Mouse (Mus musculus): ENCODE results near the gene Pou2f2. TPM values are rescaled to one million over a fixed set of nuclear protein-coding genes. Genes with fewer than 3 reads are reported as not detected.
A peak's percentile ranks its signal among the peaks of the same experiment; 100 is the strongest.

Pou2f2 gene
- 10 to 100 TPM in 3 of 4 experiments, 1 to 10 TPM in 1; 8.9 to 14.3 (median 11.7) TPM for total RNA-seq (2022)

DNA sequence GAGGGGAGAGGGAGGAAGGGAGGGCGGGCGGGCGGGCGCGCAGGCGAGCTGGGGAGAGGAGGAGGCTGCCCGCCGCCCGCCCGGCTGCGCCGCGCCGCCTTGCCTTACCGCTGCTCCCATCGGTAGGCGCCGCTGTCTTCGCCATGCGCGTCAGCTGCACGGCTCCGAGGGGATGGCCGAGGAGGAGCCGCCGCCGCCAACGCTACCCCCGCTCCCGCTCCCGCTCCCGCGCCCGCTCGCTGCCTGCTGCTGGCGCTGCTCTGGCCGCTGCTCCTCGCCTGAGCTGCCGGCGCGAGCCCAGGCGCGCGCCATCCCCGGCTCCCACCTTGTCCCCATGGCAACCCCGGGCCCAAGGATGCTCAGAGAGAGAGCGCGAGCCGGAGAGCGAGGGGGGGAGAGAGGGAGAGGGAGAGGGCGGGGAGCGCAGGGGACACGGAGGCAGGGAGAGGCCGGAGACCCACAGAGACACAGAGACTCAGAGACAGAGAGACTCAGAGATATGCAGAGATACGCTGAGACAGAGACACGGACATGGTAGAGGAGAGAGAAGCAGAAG is at the start of gene Pou2f2:
Gene Pou2f2 (minus strand): TSS at position 121 of the 556 bp plus-strand sequence.
- DNase-seq (ENCODE audit: low spot score in 2 of 2) = peak; percentile 70 to 81

DNA sequence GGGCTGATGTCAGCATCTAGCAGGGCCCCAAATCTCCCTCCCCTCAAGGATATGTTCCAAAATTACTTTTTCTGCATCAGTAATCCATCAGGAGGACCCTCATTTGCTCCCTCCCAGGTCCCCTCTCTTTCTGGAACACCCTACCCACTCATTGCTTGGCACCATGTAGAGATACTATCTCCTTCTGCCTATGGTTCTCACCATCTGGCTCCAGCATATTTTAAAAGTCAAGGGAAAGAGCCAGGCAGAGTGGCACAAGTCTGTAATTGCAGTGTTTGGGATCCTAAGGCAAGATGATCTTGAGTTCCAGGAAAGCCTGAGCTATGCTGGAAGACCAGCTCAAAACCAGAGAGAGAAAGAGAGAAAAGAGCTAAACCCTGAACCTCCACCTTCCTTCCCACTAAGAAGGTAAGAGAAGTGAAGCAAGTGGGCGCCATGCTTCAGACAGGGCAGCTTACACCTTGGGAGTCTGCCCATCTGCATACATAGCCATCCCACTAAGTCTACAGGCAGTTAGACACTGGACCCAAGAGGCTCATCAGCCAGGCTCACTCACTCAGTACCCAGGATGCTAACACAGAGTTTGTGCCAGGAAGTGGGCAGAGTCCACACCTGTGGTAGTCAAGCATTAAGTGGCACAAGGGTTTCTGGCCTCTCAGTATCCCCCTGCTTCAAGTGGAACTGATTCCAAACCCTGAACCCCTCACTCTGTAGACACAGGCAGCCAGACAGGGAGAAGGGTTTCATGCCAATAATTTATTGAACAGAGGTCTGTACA is 48.2 kb upstream of the Pou2f2 start:
- DNase-seq (ENCODE audit: low spot score in 2 of 2) = no peak

DNA sequence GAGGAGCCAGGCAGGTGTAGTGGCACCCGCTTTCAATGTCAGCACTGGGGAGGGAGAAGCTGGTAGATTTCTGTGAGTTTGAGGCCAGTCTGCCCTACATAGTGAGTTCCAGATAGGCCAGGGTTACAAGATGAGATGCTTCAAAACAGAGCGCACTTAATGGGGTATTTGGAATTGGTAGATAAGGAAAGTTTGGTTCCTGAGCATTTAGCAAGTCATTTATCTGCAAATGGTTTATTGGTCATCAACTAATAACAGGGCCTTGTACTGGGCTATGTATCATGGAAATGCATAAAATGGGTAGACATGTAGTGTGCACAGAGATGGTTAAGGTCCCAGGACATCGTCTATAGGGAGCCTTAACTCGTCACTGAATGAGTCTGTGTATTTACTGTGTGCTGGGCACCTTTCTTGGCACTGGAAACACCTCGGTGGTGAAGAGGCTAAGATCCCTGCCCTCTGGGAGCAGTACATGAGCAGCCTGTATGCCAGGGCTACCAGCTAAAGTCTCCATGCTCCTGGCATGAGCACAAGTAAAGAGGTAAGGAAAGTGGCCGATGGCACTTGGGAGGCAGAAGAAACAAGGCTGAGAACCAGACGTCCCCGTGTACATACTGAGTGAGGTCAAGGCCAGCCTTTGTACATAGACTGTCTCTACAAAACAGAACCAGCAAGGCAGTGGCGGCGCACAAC is 42.9 kb upstream of the Pou2f2 start:
- DNase-seq (ENCODE audit: low spot score in 2 of 2) = no peak

DNA sequence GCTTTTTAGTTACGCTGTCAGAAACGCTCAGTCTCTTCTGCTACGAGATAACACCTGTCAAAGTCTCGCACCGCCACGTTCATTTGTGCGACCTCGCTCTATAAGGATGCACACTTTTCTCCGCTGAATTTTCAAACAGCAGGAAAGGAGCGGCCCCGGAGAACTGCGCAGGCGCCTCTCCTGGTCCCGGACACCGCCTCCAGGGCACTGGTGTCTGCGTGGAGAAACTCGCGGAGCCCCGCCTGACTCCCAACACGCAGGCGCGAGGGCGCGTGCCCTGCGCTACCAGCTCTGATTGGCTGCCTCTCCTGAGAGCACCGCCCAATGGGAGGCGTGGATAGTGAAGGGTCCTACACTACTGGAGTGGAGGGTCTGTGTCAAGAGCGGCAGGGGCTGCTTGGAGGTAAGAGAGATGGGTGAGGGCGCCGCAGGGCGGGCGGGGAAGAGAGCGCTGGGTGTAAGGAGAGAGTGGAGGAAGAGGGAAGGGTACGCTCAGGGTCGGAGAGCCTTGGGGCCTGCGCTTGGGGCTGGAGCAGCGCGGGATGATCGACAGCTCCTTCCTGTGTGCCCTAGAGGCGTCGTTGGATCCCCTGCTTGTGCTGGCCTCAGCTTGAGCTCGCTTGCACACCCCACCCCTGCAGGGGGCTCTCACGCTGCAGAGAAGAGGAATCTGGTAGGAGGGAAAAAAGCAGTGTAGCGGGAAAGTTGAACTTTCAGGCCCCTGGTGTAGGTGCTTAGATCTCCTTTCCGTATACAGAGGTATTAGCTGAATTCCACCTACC is 41.8 kb upstream of the Pou2f2 start, which contains the start of gene Zfp526:
Gene Zfp526 (plus strand): TSS at position 324 of the 782 bp plus-strand sequence.
- DNase-seq (ENCODE audit: low spot score in 2 of 2) = peak; percentile 97

DNA sequence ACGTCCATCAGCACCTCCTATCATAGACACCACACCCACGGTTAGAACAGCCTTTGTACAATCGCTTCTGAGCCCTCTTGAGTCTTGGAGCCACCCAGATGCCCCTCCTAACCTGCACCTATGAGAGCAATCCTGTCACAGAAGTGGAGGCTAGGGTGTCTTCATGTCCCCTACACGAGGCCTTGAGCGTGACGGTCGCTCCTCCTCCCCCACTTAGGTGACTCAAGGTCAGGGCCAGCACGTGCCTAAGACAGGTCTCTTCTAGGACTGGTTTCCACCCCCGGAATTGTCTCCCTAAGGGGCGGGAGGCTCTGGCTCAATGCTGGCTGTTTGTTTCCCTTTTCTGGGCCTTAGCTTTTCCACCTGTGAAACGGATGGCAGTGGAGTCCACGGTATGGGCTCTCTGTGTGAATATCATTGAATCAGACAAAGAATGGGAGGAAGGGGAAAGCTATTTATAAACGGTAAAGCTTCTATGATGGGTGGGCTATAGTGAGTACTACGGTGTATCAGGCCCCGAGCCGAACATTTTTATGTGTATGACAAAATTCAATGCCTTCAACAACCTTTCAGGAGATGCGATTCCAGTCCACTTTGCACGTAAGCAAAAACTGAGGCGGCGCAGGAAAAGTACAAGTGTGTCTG is 41.1 kb upstream of the Pou2f2 start, which contains the start of gene Dedd2:
Gene Dedd2 (minus strand): TSS at position 159 of the 645 bp plus-strand sequence.
- DNase-seq (ENCODE audit: low spot score in 2 of 2) = no peak

DNA sequence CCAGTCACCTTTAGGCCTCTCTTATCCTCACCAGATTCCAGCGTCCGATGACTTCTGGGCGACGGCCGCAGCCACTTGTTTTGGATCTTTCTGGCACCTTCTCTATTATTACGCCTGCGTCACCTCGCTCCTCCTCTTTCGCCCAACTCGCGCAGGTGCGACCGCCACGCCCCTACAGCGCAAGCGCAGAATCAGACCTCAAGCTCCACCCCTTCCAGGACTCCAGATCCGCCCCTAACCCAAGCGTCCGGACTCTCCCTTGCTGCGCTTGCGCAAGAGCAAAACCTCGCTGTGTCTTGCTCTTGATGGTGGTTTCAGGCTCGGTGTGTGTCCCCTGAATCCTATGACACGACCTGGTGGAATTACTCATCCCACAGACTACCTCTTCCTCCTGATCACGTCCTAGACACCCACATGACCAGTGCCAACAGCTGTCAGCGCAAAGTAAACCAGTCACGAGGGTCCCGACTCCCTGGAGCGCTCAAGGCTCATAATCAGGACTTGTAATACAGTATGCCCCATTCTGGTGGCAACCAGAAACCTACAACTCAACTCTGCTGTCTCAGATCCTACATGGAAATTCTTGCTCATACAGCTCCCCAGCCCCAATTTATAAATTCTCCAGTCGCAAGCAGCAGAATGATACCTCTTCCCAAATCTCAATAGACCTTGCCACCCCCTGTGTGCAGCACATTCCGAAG is 40.4 kb upstream of the Pou2f2 start:
- peak; percentile 94 for DNase-seq (ENCODE audit: low spot score in 2 of 2)

DNA sequence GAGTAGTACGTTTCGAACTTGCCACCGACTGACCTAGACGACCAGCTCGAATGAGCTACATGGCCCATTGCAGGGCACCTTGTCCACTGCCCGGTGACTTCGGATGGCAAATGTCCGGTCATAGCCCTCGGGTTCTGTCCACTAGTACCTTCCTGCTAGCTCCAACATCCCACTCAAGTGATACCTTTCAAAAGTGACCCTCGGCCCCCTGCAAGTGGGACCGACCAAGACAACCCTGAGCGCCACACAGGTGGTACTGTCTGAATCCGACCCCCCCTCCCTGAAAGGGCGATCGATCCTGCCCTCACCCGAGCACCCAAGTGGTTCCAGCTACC is 39.9 kb upstream of the Pou2f2 start:
- DNase-seq (ENCODE audit: low spot score in 2 of 2) = peak in 1 of 2 experiments; percentile 49

DNA sequence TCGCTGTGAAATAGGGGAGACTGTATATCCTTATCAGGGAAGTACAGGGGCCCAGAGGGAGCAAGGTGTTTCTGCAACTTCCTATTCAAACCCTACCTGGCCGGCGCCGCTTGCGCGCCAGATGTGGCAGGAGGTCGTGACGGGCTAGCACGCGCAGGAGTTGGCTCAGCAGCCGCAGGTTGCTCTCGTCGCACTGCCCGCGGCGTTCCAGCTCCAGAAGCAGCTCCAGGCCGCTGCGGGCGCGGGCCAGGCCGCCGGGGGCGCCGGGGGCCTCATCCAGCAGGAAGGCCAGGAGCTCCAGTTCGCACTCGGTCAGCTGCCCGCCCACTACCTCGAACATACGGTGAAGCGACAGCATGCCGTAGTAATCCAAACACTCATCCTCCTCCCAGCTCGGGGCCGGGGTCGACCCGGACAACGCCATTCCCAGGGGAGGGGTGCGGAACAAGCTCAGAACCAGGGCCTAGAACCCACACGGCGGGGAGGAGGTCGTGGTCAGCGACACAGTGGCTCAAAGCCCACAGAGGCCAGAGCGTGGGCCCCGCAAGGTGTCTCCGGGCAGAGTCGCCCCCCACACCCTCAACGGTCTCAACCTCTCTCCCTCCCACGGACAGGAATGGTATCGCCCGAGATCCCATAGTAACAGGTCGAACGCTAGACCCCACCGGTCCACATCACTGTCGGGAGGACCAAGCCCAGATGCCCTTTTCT is 39.3 kb upstream of the Pou2f2 start:
- no peak for DNase-seq (ENCODE audit: low spot score in 2 of 2)

DNA sequence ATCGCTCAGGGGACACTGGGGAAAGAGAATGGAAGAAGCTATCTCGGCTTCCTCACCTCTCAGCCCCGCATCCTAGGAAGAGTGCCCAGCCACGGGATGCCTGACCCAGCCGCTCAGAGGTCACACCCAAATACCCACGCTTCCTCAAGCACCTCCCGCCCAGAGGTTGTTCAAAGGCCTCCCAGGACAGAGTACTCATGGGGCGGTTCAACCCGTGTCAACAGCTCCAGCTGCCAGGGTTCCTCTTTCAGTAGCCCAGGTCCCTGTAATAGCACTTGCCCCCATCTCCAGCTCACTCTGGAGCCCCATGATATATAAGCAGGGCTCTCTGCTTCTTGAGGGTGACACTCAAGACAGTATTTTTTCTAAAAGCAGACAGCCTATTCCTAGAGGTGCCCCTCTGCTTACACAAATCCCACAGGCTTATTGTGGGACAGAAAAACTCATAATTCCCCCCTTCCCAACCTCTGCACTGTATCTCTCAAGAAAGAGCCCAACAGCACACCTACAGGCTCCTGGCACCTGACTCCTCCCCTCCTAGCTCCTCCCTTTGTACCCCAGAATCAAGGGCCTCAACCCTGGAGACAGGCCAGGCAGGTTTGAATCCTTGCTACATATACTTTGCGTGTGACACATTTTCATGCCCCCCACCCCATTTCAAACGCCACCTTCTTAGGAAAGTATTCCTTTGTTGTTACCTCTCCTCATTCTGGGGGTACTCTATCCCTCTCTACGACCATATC is 38.3 kb upstream of the Pou2f2 start:
- no peak for DNase-seq (ENCODE audit: low spot score in 2 of 2)

DNA sequence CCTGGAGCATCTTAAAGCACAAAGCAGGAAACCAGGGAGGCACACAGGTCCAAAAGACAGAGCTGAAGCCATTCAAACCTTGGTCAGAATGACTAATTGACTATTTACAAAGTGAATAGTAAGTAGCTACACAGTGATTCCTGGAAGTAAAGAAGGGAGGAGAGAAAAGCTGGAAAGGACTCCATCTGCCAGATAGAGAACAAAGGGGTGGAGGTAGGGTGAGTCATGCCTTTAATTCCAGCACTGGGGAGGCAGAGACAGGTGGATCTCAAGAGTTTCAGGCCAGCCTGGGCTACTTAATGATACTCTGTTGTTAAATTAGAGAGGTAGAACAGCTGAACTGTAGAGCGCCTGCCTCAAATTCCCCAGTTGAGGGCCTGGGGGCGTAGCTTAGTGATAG is 34.6 kb upstream of the Pou2f2 start:
- DNase-seq (ENCODE audit: low spot score in 2 of 2) = no peak

DNA sequence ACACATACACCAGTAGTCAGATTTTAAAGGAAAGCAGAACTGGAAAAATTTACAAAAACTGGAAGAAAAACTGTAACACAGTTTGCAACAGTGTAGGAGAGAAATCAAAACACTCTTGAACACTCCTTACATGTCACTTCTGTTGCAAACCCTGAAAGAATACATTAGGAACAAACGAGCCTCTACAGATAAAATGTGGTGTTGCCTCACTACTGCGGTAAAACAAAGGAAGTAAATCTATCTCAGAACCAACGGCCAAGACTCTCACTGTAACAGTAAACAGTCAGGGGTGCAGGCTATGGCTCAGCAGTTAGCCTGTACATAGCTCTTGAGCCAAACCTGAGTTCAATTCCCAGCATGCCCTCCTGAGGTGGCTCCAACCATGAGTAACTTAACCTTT is 33.6 kb upstream of the Pou2f2 start:
- no peak for DNase-seq (ENCODE audit: low spot score in 2 of 2)

DNA sequence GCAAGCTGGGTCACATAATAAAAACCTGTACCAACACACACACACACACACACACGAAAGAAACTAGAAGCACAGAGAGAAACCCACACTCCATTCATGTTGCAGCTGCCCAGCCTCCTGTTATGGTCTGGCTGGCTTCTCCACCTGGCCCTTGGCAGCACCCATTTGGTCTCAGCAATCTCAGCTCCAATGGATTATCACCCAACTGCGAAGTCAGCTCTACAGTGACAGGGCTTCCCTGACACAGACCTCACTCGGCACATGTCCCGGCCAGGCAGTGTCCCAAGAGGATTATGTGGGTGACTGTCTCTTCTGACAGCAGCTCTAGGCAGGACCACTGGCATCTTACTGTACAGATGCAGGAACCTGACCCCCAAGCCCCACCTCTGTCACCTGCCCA is 31.0 kb upstream of the Pou2f2 start:
- no peak for DNase-seq (ENCODE audit: low spot score in 2 of 2)

DNA sequence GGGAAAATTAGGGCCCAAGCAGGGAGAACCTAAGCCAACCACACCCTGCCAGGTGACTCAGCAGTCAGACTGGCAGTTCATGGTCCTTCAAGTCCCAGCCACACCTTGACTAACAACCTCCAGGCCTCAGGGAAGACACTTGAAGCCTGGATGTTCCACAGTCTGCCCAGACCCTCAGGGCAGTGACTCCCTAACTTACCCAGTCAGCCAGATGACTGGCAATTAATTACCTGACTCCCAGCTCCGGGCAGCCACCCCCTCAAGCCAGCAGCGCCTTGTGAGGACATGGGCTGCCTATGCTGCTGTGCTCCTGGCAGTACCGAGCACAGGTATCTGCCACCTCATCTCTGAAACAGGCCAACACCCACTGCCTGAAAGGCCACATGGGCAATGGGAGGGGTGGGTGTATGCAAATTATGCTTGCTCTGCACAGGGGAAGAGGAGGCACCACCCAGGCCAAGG is 29.7 kb upstream of the Pou2f2 start:
- DNase-seq (ENCODE audit: low spot score in 2 of 2) = no peak

DNA sequence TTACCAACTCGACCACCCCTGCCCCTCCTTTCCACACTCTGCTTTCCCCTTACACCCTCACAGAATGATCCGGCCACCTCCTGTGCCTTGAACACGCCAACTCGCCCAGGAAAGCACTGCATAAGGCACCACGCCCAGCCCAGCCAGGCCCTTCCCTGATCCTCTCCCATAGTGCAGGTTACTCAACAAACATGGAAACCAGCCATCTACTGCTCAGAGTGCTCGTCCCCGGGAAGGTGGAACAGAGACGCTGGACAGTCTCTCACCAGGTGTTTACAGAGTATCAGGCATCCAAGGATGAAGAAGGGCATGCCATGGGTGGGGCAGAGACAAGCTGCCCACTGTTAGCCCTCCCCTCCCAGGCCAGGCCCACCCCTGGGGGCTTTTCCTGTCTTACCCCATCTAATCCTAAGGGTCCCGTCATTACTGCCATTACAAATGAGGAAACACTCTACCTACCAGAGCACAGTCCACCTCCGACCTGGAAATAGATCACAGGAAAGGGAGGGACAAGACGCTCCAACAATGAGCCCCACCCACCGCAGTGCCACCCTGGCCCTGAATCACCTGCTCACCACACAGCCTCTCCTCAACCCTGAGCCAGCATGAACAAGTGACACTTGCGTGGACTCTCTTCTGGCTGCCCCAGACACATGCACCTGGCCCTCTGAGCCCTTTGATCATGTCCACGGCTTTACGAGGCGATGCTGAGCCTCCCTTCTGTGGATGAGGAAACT is 26.7 kb upstream of the Pou2f2 start:
- DNase-seq (ENCODE audit: low spot score in 2 of 2) = no peak

DNA sequence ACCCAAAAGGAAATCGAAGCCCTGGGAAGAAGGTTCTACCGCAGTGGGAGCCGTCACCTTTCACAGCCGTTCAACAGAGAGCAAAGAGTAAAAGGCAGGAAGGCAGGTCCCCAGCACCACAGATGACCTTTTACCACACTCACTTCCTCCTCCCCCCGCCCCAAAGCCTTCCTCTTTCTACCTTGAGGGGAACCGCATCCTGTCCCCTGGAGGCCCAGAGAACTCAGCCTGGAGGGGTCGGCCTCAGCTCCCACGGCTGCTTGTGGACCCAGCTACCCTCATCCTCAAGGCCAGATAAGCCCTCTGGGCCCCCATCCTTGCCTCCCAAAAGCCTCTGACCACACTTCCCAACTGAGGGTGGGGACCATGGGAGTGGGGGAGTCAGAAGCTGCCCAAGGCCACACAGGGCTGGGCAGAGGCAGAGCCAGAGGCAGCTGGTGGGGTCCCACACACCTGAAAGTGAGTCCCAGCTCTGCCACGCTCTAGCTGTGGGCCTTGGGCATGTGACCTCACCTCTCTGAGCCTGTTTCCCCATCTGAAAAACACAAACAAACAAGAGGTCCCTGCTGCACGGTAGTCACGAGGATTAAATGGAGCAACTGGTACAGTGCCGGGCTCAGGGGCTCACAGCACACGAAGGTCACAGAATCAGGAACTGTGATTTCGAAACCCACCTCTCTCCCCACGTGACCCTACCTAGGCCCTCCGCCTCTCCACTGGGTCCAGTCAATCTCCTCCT is 26.0 kb upstream of the Pou2f2 start:
- DNase-seq (ENCODE audit: low spot score in 2 of 2) = no peak

DNA sequence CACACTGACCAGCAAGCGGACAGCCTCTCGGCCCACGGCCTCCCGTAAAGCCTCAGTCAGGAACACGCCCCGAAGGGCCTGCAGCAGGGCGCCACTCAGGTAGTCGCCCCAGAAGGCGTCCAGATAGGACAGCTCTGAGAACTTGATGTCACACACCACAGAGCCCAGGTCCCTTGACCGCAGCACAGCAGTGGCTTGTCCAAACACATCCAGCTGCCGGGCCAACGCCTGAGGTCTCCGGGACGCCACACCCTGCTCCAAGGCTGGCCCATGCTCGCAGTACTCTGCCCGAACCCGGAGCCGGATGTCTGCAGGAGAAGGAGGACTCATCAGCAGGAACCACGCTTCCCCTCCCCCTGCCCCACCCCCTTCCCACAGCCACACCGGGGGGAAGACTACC is 24.1 kb upstream of the Pou2f2 start:
- DNase-seq (ENCODE audit: low spot score in 2 of 2) = no peak

DNA sequence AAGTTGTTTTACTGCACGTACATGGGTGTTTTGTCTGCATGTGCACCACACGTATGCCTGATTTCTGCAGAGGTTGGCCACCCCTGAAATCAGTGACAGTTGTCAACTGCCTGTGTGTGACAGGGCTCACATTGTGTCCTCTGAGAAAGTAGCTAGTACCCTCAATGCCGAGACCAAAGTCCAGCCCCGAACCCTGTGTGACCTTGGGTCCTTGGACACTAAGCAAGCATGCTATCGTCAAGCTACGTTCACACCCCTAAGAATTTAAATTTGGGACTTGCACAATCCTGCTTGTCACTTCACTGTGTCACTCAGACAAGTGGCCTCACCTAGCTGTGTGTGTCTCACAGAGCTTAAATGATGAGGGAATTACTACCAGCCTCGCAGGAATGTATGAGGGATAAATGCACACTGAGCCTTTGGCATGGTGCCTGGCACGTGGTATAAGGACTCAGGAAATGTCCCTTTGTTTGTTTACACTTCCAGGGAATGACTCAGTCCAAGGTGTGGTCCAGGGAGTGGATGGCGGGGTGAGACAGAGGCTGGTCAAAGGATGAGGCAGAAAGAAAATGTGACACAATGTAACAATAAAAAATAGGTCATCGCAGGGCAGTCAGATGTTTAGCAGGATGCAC is 18.0 kb upstream of the Pou2f2 start:
- no peak for DNase-seq (ENCODE audit: low spot score in 2 of 2)
